In the genomic region with DNA sequence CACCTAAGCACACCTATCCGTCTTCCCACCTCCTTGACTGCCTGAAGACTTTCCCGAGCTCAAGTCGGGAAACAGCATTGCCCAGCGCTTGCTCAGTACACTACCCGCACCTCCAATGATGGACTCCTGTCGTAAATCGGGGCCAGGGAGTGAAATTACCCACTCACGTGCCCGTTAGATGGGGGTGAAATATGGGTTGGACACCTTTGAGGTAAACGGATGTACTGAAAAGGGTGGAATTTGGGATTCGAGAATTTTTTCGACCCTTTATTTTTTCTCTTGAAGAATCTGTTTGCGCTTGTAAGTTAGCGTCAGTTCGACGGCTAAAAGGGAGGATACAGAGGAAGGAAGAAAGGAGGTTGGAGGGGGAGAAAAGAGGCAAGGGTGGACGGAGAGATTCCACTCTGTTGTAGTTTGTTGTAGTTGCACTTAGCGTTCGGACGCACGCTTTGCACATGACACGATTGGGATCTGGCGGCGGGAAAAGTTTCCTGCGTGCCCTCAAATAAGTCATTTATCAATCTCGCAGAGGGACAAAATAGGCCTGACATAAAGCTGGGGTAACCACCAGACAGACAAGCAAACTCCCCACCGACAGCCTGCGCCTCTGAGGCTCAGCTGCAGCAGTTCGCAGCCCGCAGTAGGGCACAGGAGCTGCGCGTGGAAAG, we compare ENCODE assay signal across 9 mouse cellular contexts. TPM values are rescaled to one million over a fixed set of nuclear protein-coding genes. Genes with fewer than 3 reads are reported as not detected.
A peak's percentile ranks its signal among the peaks of the same experiment; 100 is the strongest.
DNase-seq lines count a peak whose midpoint lies in the region; ATAC-seq lines count a peak whose summit lies in the region.
"Had no signal": no experiment of that assay in that cellular context is flagged by ENCODE, and none has a peak within 500 bp of the region (broad histone marks: within the 10 kb centered on the region; RNA-seq: fewer than 3 reads in every experiment).

No protein-coding gene starts in this region.

- peak overlapping the region; percentile 4; the same call in 1 of the 2 replicates for H3K27ac ChIP-seq in forebrain, embryonic 10.5 days
- no peak overlapping the region for H3K27ac ChIP-seq in forebrain, embryonic 16.5 days (ENCODE audit: low read length)
- H3K27ac ChIP-seq in hindbrain, embryonic 15.5 days (replicated peaks), result no peak overlapping the region
- no peak overlapping the region for H3K27ac ChIP-seq in midbrain, embryonic 12.5 days (replicated peaks)

- H3K4me1 ChIP-seq in forebrain, embryonic 10.5 days, result peaks cover 85% of the 10 kb centered on the region
- peaks cover 45% of the 10 kb centered on the region for H3K4me1 ChIP-seq in forebrain, embryonic 16.5 days (replicated peaks; ENCODE audit: control insufficient read depth, insufficient read depth, low read length)
- H3K4me1 ChIP-seq in hindbrain, embryonic 15.5 days (replicated peaks), result peaks cover 66% of the 10 kb centered on the region
- peaks cover 63% of the 10 kb centered on the region for H3K4me1 ChIP-seq in midbrain, embryonic 12.5 days

- H3K9ac ChIP-seq in forebrain, embryonic 16.5 days (replicated peaks; ENCODE audit: low read depth, low read length), result no peak overlapping the region
- no peak overlapping the region for H3K9ac ChIP-seq in hindbrain, embryonic 15.5 days
- H3K9ac ChIP-seq in midbrain, embryonic 12.5 days (replicated peaks), result no peak overlapping the region

- H3K9me3 ChIP-seq in forebrain, embryonic 10.5 days, result no peaks in the 10 kb centered on the region
- H3K9me3 ChIP-seq in forebrain, embryonic 16.5 days (ENCODE audit: control insufficient read depth, low read length), result no peaks in the 10 kb centered on the region
- no peaks in the 10 kb centered on the region for H3K9me3 ChIP-seq in hindbrain, embryonic 15.5 days
- H3K9me3 ChIP-seq in midbrain, embryonic 12.5 days, result no peaks in the 10 kb centered on the region

- H3K36me3 ChIP-seq in forebrain, embryonic 10.5 days (replicated peaks), result no peaks in the 10 kb centered on the region
- H3K36me3 ChIP-seq in forebrain, embryonic 16.5 days (ENCODE audit: control insufficient read depth, insufficient read depth), result no peaks in the 10 kb centered on the region
- H3K36me3 ChIP-seq in hindbrain, embryonic 15.5 days, result no peaks in the 10 kb centered on the region
- no peaks in the 10 kb centered on the region for H3K36me3 ChIP-seq in midbrain, embryonic 12.5 days

- peak overlapping the region; percentile 36 for H3K4me3 ChIP-seq in forebrain, embryonic 10.5 days
- H3K4me3 ChIP-seq in forebrain, embryonic 16.5 days (replicated peaks; ENCODE audit: low read length), result no peak overlapping the region; the same call in 1 of the 2 replicates
- H3K4me3 ChIP-seq in hindbrain, embryonic 15.5 days, result peak overlapping the region; percentile 16
- peak overlapping the region; percentile 71 for H3K4me3 ChIP-seq in midbrain, embryonic 12.5 days

- H3K27me3 ChIP-seq in forebrain, embryonic 10.5 days (ENCODE audit: poor library complexity, severe bottlenecking), result peaks cover 88% of the 10 kb centered on the region
- H3K27me3 ChIP-seq in forebrain, embryonic 16.5 days (replicated peaks; ENCODE audit: control insufficient read depth, insufficient read depth, low read length), result peaks cover 17% of the 10 kb centered on the region
- peaks cover 11% of the 10 kb centered on the region; the same call in 1 of the 2 replicates for H3K27me3 ChIP-seq in hindbrain, embryonic 15.5 days
- peaks cover 59% of the 10 kb centered on the region for H3K27me3 ChIP-seq in midbrain, embryonic 12.5 days

- peak; percentile 49 for DNase-seq in forebrain, embryonic 10.5 days (ENCODE audit: extremely low spot score, low spot score)
- DNase-seq in ZHBTc4 (ENCODE audit: low read depth, low spot score), result peak; percentile 38
- DNase-seq in ovary, postnatal 14 days (ENCODE audit: low spot score), result no peak
- no peak for DNase-seq in thymus, postnatal 36 days
- DNase-seq in left cerebral cortex, adult 9 months (ENCODE audit: low spot score in 2 of 2), result no peak
- DNase-seq: gastrocnemius, postnatal 36 days had no signal

- H3K4me2 ChIP-seq in forebrain, embryonic 16.5 days (ENCODE audit: low read length), result no peak overlapping the region; the same call in 1 of the 2 replicates
- H3K4me2 ChIP-seq in hindbrain, embryonic 15.5 days, result peak overlapping the region; percentile 82
- peak overlapping the region; percentile 86 for H3K4me2 ChIP-seq in midbrain, embryonic 12.5 days (replicated peaks)

- under 1% methylated on average over 32 of the region's 32 CpGs for WGBS in forebrain, embryonic 10.5 days
- 3% methylated on average over 32 of the region's 32 CpGs for WGBS in forebrain, embryonic 16.5 days
- 2% methylated on average over 32 of the region's 32 CpGs for WGBS in hindbrain, embryonic 15.5 days
- under 1% methylated on average over 32 of the region's 32 CpGs for WGBS in midbrain, embryonic 12.5 days

- ATAC-seq in forebrain, embryonic 16.5 days, result no peak
- ATAC-seq in hindbrain, embryonic 15.5 days (ENCODE audit: low FRiP score, low read depth), result no peak
- no peak for ATAC-seq in midbrain, embryonic 12.5 days (ENCODE audit: low FRiP score, low read depth)

RNA-seq across cellular contexts. Expression of a gene that starts 1.9 kb away (rescaled TPM):
- polyA plus RNA-seq in forebrain, embryonic 10.5 days (2016; fragmentation: Nextera tagmentation; extraction: Ambion mirVana), result 3.1 and 3.8 TPM in 2 replicates
- 8.1 and 9.4 TPM in 2 replicates for polyA plus RNA-seq in forebrain, embryonic 16.5 days (2015; fragmentation: Nextera tagmentation; extraction: Ambion mirVana)
- polyA plus RNA-seq in hindbrain, embryonic 15.5 days (2015; fragmentation: Nextera tagmentation; extraction: Ambion mirVana), result 6.2 and 6.9 TPM in 2 replicates
- polyA plus RNA-seq in midbrain, embryonic 12.5 days (2016; fragmentation: Nextera tagmentation; extraction: Ambion mirVana), result 10.5 and 10.7 TPM in 2 replicates

Comparison
In these comparisons a context has a peak if more than half of its experiments do, and no peak if none do; other contexts are left out.
1. DNase-seq: peak in forebrain, embryonic 10.5 days (single experiment) and ZHBTc4 (single experiment); none in ovary, postnatal 14 days (single experiment), thymus, postnatal 36 days (0 of 2) and left cerebral cortex, adult 9 months (0 of 2).